Mouse (Mus musculus) forebrain, embryonic 10.5 days (tissue): ENCODE results near the gene Mapkapk2. TPM values are rescaled to one million over a fixed set of nuclear protein-coding genes. Genes with fewer than 3 reads are reported as not detected.
A peak's percentile ranks its signal among the peaks of the same experiment; 100 is the strongest.

Experiments used
- DNase-seq: peaks from one replicate; pipeline ENCODE4 v3.0.0-alpha.2; 2017; ENCODE audit warnings: low spot score; ENCODE audit errors: extremely low spot score
- H3K27ac ChIP-seq: fragments of 300-500 bp; sonication (generic); 2 replicates; pipeline ENCODE4 v1.5.1; 2016; ENCODE audit warnings: mild to moderate bottlenecking
- H3K27me3 ChIP-seq: fragments of 300-500 bp; sonication (generic); 2 replicates; pipeline ENCODE4 v1.6.1; 2016; ENCODE audit warnings: mild to moderate bottlenecking; ENCODE audit not compliant: poor library complexity, severe bottlenecking
- H3K36me3 ChIP-seq: fragments of 300-500 bp; sonication (generic); replicated peaks from 2 replicates; pipeline ENCODE4 v1.6.1; 2016; ENCODE audit warnings: mild to moderate bottlenecking, moderate library complexity
- H3K4me1 ChIP-seq: fragments of 300-500 bp; sonication (generic); 2 replicates; pipeline ENCODE4 v1.6.1; 2016
- H3K4me3 ChIP-seq: fragments of 300-500 bp; sonication (generic); 2 replicates; pipeline ENCODE4 v1.5.1; 2016; ENCODE audit warnings: mild to moderate bottlenecking, moderate library complexity
- H3K9me3 ChIP-seq: fragments of 300-500 bp; sonication (generic); 2 replicates; pipeline ENCODE4 v1.6.1; 2016; ENCODE audit warnings: mild to moderate bottlenecking, moderate library complexity
- WGBS: fragments of 180-500 bp; shearing (Covaris S2); methylation state at CpG from one replicate; pipeline ENCODE4 v1.1.7; 2016; 5-methylcytosine and 5-hydroxymethylcytosine counted together
- polyA plus RNA-seq: library from polyadenylated mRNA; unstranded; fragments of >200 nt; fragmentation: Nextera tagmentation; extraction: Ambion mirVana; gene quantifications from 2 replicates; pipeline ENCODE4 v1.2.1, GENCODE M21; 2016

The Mapkapk2 gene
- polyA plus RNA-seq, 1 experiment from 2014 or later: 41.1 TPM

DNA sequence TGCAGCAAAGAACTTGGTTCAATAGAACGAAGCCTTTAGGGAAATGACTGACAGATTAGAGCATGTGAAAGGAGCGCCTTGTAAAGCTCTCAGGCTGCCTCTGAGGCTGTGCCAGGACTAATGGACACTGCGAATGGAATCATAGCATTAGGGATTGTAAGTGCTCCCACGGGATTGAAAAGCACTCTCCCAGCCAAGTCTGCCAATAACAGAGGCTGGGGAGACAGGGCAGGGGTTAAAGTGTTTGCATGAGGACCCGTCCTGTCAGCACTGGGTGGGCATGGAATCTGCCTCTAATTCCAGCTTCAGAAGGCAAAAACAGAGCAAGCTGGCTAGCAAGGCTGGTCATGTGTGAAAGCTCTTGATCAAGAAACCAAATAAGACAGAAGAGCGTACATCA, 36.6 kb upstream of the Mapkapk2 start:
- no peak for DNase-seq
- Histone ChIP-seq H3K4me1 (peaks cover 47% of the 10 kb centered on the region), H3K27ac (peak overlapping the region; percentile 48; the same call in 1 of the 2 replicates), H3K27me3 (no peaks in the 10 kb centered on the region), H3K9me3 (peaks cover 5% of the 10 kb centered on the region; the same call in 1 of the 2 replicates), H3K36me3 (peaks cover 66% of the 10 kb centered on the region), H3K4me3 (no peak overlapping the region; the same call in 1 of the 2 replicates)
- WGBS: 63% methylated on average over 6 of the region's 6 CpGs

DNA sequence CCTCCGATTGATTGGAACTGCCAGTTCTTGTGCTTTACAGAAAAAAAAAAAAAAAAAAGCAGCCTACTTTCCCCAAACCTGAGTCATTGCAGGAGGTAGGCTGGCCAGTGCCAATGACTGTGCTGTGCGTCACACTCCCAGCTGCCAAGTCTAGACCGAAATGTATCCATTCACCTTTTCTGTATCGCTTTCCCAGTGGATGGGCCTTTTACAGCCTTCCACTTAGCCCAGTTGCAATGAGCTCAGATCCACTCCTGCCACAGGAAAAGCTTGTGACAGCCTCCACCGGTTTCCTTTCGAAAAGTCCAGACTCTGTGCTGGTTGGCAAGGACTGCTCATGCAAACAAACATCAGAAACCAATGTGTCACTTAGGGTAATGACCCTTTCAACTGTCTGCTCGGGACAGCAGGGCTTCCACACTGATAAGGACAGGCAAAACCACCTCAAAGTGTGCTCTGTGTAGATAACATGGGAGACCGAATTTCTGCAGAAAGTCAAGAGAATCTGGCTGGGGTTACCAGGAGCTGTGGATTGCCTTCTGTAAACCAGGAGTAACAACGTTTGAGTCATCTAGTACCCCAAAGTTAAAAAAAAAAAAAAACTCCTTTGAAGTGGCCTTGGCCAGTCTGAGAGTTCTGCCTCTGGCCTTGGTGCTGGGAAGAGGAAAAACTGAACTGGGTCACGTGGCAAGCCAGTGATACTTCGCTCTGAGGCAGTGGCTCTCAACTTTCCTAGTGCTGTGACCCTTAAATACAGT, 28.5 kb upstream of the Mapkapk2 start:
- H3K36me3 ChIP-seq: peaks cover 56% of the 10 kb centered on the region
- WGBS: 83% methylated on average over 11 of the region's 11 CpGs
- H3K27ac ChIP-seq: no peak overlapping the region

GRCm38 (mm10) chr1:131123522-131124265, 26.1 kb upstream of the Mapkapk2 start:
- WGBS: 77% methylated on average over 10 of the region's 10 CpGs
- H3K9me3 ChIP-seq: no peaks in the 10 kb centered on the region

More for the DNA sequence above, 28.5 kb upstream of the Mapkapk2 start:
- Histone ChIP-seq H3K9me3 (peaks cover 5% of the 10 kb centered on the region; the same call in 1 of the 2 replicates), H3K27me3 (no peaks in the 10 kb centered on the region), H3K4me1 (peaks cover 6% of the 10 kb centered on the region), H3K4me3 (no peak overlapping the region)
- DNase-seq: no peak

DNA sequence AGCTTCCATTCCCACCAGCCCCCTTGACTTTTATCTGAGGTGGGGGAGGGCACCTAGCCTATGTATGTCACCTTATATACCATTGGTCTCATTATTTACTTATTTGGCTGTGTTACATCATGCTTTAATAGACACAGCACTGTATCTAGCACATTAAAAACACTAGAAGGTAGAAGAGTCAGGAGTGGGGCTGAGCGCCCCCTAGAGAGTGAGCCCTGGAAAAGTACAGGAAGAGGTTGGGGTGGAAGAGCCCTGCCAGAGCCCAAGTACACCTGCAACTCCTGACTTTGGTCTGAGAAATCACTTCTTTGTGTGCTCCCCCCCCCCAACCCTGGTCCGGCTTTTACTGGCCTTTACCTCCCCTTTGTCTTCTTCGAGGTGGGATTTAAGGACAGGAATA, 24.4 kb upstream of the Mapkapk2 start:
- no peak for DNase-seq

More at GRCm38 (mm10) chr1:131123522-131124265, 26.1 kb upstream of the Mapkapk2 start:
- Histone ChIP-seq H3K4me1 (peaks cover 17% of the 10 kb centered on the region), H3K27me3 (no peaks in the 10 kb centered on the region), H3K4me3 (no peak overlapping the region), H3K36me3 (peaks cover 32% of the 10 kb centered on the region), H3K27ac (no peak overlapping the region)
- DNase-seq: no peak

DNA sequence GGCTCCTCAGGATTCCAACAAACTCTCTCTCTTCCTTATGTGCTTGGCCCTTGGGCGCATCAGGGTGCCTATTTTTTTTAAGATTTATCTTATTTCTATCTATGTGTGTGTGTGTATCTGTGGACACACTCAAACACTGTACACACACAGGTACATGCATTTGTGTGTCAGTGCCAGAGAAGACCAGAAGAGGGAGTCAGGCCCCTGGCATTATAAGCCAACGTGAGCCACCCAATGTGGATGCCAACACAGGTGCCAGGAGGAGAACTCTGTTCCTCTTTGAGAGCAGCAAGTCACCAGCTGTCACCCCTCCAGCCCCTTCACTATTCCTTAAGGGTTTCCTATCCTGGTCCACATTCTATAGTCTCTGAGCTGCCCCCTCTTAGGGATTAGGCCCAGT, 21.4 kb upstream of the Mapkapk2 start:
- Histone ChIP-seq H3K4me1 (peaks cover 32% of the 10 kb centered on the region), H3K27me3 (0 out of 2 replicates have a peak, but pooled peaks cover 2% of the 10 kb centered on the region), H3K36me3 (no peaks in the 10 kb centered on the region), H3K9me3 (no peaks in the 10 kb centered on the region), H3K4me3 (no peak overlapping the region), H3K27ac (no peak overlapping the region)
- 73% methylated on average over 2 of the region's 2 CpGs for WGBS
- DNase-seq: no peak

More for the DNA sequence above, 24.4 kb upstream of the Mapkapk2 start:
- H3K36me3 ChIP-seq: peaks cover 15% of the 10 kb centered on the region
- H3K27me3 ChIP-seq: no peaks in the 10 kb centered on the region
- H3K4me3 ChIP-seq: no peak overlapping the region
- no peaks in the 10 kb centered on the region for H3K9me3 ChIP-seq
- WGBS: 40% methylated on average over 3 of the region's 3 CpGs
- peaks cover 22% of the 10 kb centered on the region for H3K4me1 ChIP-seq
- no peak overlapping the region for H3K27ac ChIP-seq

- Histone ChIP-seq H3K27me3 (0 out of 2 replicates have a peak, but pooled peaks cover 3% of the 10 kb centered on the region), H3K27ac (0 out of 2 replicates have a peak overlapping the region, but pooled peaks have one; percentile 11), H3K9me3 (no peaks in the 10 kb centered on the region), H3K36me3 (no peaks in the 10 kb centered on the region), H3K4me3 (no peak overlapping the region), H3K4me1 (peaks cover 27% of the 10 kb centered on the region)
- 67% methylated on average over 10 of the region's 10 CpGs for WGBS
- no peak for DNase-seq
These were observed 20.9 kb upstream of the Mapkapk2 start for GRCm38 (mm10) chr1:131118530-131118929.

GRCm38 (mm10) chr1:131116430-131117011, 18.9 kb upstream of the Mapkapk2 start:
- H3K36me3 ChIP-seq: no peaks in the 10 kb centered on the region
- no peaks in the 10 kb centered on the region for H3K9me3 ChIP-seq
- peaks cover 26% of the 10 kb centered on the region for H3K4me1 ChIP-seq
- no peak overlapping the region for H3K4me3 ChIP-seq
- DNase-seq: no peak
- H3K27ac ChIP-seq: peak overlapping the region; percentile 78
- H3K27me3 ChIP-seq: 0 out of 2 replicates have a peak, but pooled peaks cover 3% of the 10 kb centered on the region
- 67% methylated on average over 13 of the region's 13 CpGs for WGBS

- Histone ChIP-seq H3K27ac (no peak overlapping the region), H3K9me3 (no peaks in the 10 kb centered on the region), H3K4me1 (peaks cover 25% of the 10 kb centered on the region), H3K36me3 (no peaks in the 10 kb centered on the region), H3K4me3 (no peak overlapping the region), H3K27me3 (0 out of 2 replicates have a peak, but pooled peaks cover 3% of the 10 kb centered on the region)
- peak; percentile 62 for DNase-seq
- WGBS: 26% methylated on average over 6 of the region's 6 CpGs
These were observed 18.3 kb upstream of the Mapkapk2 start for GRCm38 (mm10) chr1:131115932-131116331.

DNA sequence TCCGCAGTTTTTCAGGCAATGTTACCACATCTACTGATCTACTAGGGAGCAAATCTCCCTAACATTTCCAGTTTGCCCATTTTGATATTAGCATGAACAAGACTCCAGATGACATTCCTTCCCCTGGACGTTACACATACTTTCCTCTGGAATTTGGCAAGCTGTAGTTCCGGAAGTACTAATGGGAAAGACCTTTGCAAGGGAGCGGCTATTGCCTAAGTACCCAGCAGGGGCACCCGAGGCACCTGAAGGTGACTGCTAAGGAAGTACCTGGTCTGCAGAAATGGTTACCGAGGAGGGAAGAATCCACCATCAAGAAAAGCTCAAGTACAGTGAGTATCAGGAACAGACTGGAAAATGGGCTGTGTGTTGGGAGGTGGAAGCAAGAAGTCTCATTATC, 14.9 kb upstream of the Mapkapk2 start:
- 42% methylated on average over 6 of the region's 6 CpGs for WGBS
- no peak overlapping the region for H3K4me3 ChIP-seq
- no peaks in the 10 kb centered on the region for H3K36me3 ChIP-seq
- peaks cover 17% of the 10 kb centered on the region for H3K4me1 ChIP-seq
- H3K27me3 ChIP-seq: 0 out of 2 replicates have a peak, but pooled peaks cover 3% of the 10 kb centered on the region
- DNase-seq: no peak
- H3K9me3 ChIP-seq: no peaks in the 10 kb centered on the region
- H3K27ac ChIP-seq: no peak overlapping the region

DNA sequence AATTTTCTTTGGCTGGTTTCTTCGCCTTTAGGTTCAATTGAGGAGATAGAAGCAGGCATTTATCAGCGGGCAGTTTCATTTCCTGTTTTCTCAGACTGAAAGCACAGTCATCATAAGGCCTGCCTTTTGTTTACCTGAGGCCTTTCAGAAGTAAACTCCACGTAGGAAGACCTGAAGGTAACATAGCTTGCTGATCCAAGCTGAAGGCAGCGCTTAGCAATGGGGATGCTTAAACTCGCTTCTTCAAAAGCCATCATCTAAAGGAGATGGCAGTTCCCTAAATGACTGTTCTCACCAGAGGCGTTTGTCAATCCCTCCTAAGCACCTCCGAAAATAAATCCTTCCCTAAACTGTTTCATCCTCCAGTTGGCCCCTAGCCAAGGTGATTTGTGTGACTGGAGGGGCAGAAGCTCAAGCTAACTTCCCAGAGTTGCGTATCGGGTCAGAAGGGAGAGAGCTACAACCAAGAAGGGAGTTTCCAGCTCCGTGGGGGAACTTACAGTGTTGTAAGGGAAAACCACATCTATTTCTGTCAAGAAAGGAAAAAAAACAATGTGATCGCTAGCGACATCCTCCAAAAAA, 13.0 kb upstream of the Mapkapk2 start:
- WGBS: 87% methylated on average over 12 of the region's 12 CpGs
- Histone ChIP-seq H3K27me3 (0 out of 2 replicates have a peak, but pooled peaks cover 3% of the 10 kb centered on the region), H3K36me3 (no peaks in the 10 kb centered on the region), H3K9me3 (no peaks in the 10 kb centered on the region), H3K4me3 (no peak overlapping the region), H3K27ac (no peak overlapping the region), H3K4me1 (peaks cover 10% of the 10 kb centered on the region)
- DNase-seq: no peak

DNA sequence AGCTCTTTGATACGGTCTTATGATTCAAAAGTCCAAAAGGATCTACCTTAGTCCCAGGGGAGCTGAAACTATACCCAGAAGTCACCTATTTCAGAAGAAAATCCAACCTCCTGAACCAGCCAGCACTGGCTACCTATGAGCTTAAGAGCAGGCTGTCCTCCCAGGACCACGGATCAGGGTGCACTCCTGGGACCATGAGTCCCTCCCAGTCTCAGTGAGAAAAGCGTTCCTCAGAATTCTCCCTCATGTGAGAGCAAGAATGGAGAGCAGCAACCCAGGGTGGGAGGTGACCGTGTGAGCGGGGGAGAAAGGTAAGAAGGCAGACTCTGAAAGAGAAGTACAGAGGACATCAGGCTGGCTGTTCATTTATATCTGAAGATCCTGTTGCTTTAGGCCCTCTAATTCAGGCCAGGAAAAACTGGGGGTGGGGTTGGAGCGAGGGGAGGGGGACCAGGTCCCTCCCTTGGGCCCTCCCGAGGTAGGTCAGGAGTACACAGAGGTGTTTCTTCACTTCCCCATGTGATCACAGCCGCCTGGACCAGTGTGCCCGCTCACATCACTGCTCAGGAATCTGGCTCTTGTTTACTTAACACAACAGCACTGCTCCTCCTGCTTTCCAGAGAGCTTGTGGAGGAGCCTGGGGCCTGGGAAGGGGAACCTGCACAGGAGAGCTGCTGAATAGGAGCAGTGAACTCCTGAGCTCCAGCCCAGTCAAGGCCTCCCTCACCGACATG, 10.1 kb upstream of the Mapkapk2 start:
- DNase-seq: no peak
- H3K27ac ChIP-seq: peak overlapping the region; percentile 51
- H3K36me3 ChIP-seq: no peaks in the 10 kb centered on the region
- H3K4me1 ChIP-seq: peaks cover 7% of the 10 kb centered on the region
- H3K27me3 ChIP-seq: no peaks in the 10 kb centered on the region
- H3K9me3 ChIP-seq: no peaks in the 10 kb centered on the region
- H3K4me3 ChIP-seq: no peak overlapping the region
- WGBS: 65% methylated on average over 10 of the region's 10 CpGs
